Mouse (Mus musculus): ENCODE data around the gene Defb3.
"Not testable (repeated sequence)": the region's sequence is repeated elsewhere in the genome, so short reads cannot be mapped to it uniquely, and the experiment has no call there.

The Defb3 gene

DNA sequence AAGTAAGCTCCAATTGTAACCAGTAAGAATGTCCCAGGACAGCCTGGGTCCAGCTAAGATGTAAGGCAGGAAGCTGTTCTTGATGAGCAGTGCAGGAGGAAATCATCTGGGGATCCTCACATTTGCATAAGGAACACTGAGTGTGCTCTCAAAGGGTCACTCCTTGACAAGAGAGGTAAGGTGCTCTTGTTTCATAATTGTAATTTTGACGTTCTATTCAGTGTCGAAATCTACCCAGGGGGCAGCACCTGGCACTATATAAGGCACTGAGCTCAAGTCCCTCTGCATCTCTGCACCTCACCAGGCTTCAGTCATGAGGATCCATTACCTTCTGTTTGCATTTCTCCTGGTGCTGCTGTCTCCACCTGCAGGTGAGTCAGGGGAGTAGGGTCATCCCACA lies at the start of gene Defb3:
TSS of gene Defb3 (plus strand) at position 301 of the 400 bp plus-strand sequence.
- not testable (repeated sequence) for DNase-seq (ENCODE audit: low read depth, low spot score)

- no peak for DNase-seq (ENCODE audit: low read depth, low spot score)
Observed at GRCm38 (mm10) chr8:19247280-19247679, 45.9 kb upstream of the Defb3 start, which contains the start of gene Defb5. Gene Defb5 (plus strand): TSS chr8:19247580.

GRCm38 (mm10) chr8:19258136-19258535 lies 35.0 kb upstream of the Defb3 start:
- no peak for DNase-seq (ENCODE audit: low read depth, low spot score)

- DNase-seq (ENCODE audit: low read depth, low spot score), result no peak
Observed at GRCm38 (mm10) chr8:19259667-19260066, 33.5 kb upstream of the Defb3 start.

GRCm38 (mm10) chr8:19298361-19298760 lies 5.2 kb downstream of the Defb3 start:
- not testable (repeated sequence) for DNase-seq (ENCODE audit: low read depth, low spot score)

GRCm38 (mm10) chr8:19331836-19332235 lies 38.7 kb downstream of the Defb3 start:
- DNase-seq (ENCODE audit: low read depth, low spot score), result no peak

Data from mesoderm, embryonic 11.5 days (tissue).